Mouse (Mus musculus): Measurements from ENCODE around the gene Fam189a1. TPM values are rescaled to one million over a fixed set of nuclear protein-coding genes. Genes with fewer than 3 reads are reported as not detected.
A peak's percentile ranks its signal among the peaks of the same experiment; 100 is the strongest.

The Fam189a1 gene
- polyA plus RNA-seq, 1 experiment from 2014 or later = 5.7 TPM

- ATAC-seq = no peak
Measured at GRCm38 (mm10) chr7:64999718-65000214, 156.6 kb downstream of the Fam189a1 start.

DNA sequence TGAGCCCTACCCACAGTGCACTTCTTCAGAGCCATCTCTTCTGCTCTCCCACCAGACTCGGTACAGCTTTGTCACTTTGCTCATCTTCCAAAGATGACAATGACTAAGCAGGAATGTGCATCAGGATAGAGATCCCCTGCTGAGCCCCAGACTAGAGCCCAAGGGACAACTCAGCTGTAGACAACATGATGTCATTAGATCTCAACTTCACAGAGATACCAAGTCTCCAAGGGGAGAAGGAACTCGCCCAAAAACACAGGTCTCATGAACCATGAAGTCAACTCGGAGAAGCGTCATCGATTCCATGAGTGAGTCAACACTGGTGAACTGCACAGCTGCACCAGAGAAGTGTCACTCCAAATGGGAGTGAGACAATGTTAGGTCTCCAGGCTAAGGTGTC is 158.6 kb downstream of the Fam189a1 start:
- Histone ChIP-seq H3K4me3 (replicated peaks; ENCODE audit: low read length) (no peak overlapping the region), H3K4me1 (replicated peaks; ENCODE audit: control insufficient read depth, insufficient read depth, low read length) (no peaks in the 10 kb centered on the region), H3K9me3 (ENCODE audit: control insufficient read depth, low read length) (no peaks in the 10 kb centered on the region), H3K9ac (replicated peaks; ENCODE audit: low read depth, low read length) (no peak overlapping the region), H3K4me2 (ENCODE audit: low read length) (no peak overlapping the region), H3K27ac (ENCODE audit: low read length) (no peak overlapping the region), H3K36me3 (ENCODE audit: control insufficient read depth, insufficient read depth) (no peaks in the 10 kb centered on the region), H3K27me3 (replicated peaks; ENCODE audit: control insufficient read depth, insufficient read depth, low read length) (no peaks in the 10 kb centered on the region)
- 91% methylated on average over 5 of the region's 5 CpGs for WGBS
- ATAC-seq = no peak

More at GRCm38 (mm10) chr7:64999718-65000214, 156.6 kb downstream of the Fam189a1 start:
- Histone ChIP-seq H3K4me3 (replicated peaks; ENCODE audit: low read length) (no peak overlapping the region), H3K9me3 (ENCODE audit: control insufficient read depth, low read length) (no peaks in the 10 kb centered on the region), H3K4me1 (replicated peaks; ENCODE audit: control insufficient read depth, insufficient read depth, low read length) (no peaks in the 10 kb centered on the region), H3K27me3 (replicated peaks; ENCODE audit: control insufficient read depth, insufficient read depth, low read length) (no peaks in the 10 kb centered on the region), H3K27ac (ENCODE audit: low read length) (no peak overlapping the region), H3K9ac (replicated peaks; ENCODE audit: low read depth, low read length) (no peak overlapping the region), H3K36me3 (ENCODE audit: control insufficient read depth, insufficient read depth) (no peaks in the 10 kb centered on the region), H3K4me2 (ENCODE audit: low read length) (no peak overlapping the region)
- 46% methylated on average over 4 of the region's 4 CpGs for WGBS

DNA sequence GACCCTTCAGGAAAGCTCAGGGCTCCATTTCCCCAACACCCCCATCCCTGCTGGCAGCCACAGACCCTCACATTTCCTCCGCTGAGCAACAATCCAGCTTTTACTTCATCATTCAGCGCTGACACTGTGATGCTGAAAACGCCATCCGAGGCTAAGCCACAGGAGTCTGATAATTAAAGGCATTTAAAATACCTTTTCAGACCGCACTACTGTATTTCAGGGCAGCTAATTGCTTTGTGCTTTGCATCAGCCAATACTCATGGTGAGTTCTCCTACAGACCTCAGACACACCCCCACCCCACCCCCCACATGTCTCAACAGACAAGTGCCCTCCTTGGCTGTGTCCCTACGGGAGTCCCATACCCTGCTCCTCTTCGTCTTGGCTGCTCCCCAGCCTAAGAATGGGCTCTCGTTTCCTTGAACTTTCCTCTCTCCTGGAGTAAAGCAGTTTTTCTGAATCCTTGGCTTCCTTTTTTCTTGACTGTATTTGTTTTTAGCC is 160.4 kb downstream of the Fam189a1 start:
- no peaks in the 10 kb centered on the region for H3K36me3 ChIP-seq (ENCODE audit: control insufficient read depth, insufficient read depth)
- no peaks in the 10 kb centered on the region for H3K27me3 ChIP-seq (replicated peaks; ENCODE audit: control insufficient read depth, insufficient read depth, low read length)
- H3K4me1 ChIP-seq (replicated peaks; ENCODE audit: control insufficient read depth, insufficient read depth, low read length) = no peaks in the 10 kb centered on the region
- no peak overlapping the region for H3K27ac ChIP-seq (ENCODE audit: low read length)
- no peaks in the 10 kb centered on the region for H3K9me3 ChIP-seq (ENCODE audit: control insufficient read depth, low read length)
- 9% methylated on average over 8 of the region's 8 CpGs for WGBS
- no peak overlapping the region for H3K9ac ChIP-seq (replicated peaks; ENCODE audit: low read depth, low read length)
- ATAC-seq = no peak
- no peak overlapping the region for H3K4me2 ChIP-seq (ENCODE audit: low read length)
- no peak overlapping the region for H3K4me3 ChIP-seq (replicated peaks; ENCODE audit: low read length)

- Histone ChIP-seq H3K4me1 (replicated peaks; ENCODE audit: control insufficient read depth, insufficient read depth, low read length) (no peaks in the 10 kb centered on the region), H3K4me2 (ENCODE audit: low read length) (no peak overlapping the region), H3K27ac (ENCODE audit: low read length) (no peak overlapping the region), H3K4me3 (replicated peaks; ENCODE audit: low read length) (no peak overlapping the region), H3K27me3 (replicated peaks; ENCODE audit: control insufficient read depth, insufficient read depth, low read length) (no peaks in the 10 kb centered on the region), H3K9ac (replicated peaks; ENCODE audit: low read depth, low read length) (no peak overlapping the region), H3K36me3 (ENCODE audit: control insufficient read depth, insufficient read depth) (no peaks in the 10 kb centered on the region), H3K9me3 (ENCODE audit: control insufficient read depth, low read length) (no peaks in the 10 kb centered on the region)
- no peak for ATAC-seq
- WGBS = 88% methylated on average over 4 of the region's 4 CpGs
Measured at GRCm38 (mm10) chr7:64989406-64989805, 167.0 kb downstream of the Fam189a1 start.

DNA sequence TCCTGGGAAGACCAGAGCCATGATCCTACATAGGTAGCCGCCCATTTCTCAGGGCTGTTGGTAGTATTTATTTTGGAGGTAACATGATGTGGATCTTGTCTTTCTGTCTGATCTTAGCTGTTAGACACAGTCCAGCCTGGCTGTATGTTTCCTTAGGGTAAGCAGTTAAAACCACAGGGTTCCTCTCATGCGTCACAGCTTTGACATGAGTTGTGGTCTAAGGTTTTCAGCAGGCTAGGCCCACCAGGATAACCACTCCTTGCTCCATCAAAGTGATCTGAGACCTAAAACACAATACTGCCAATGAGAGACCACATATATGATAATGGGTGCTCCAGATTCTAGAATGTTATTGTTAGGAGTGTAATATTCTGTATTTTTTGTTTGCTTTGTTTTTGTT is 168.4 kb downstream of the Fam189a1 start:
- H3K9me3 ChIP-seq (ENCODE audit: control insufficient read depth, low read length) = no peaks in the 10 kb centered on the region
- H3K4me3 ChIP-seq (replicated peaks; ENCODE audit: low read length) = no peak overlapping the region
- no peaks in the 10 kb centered on the region for H3K36me3 ChIP-seq (ENCODE audit: control insufficient read depth, insufficient read depth)
- 92% methylated on average over 2 of the region's 2 CpGs for whole genome bisulfite sequencing
- no peaks in the 10 kb centered on the region for H3K4me1 ChIP-seq (replicated peaks; ENCODE audit: control insufficient read depth, insufficient read depth, low read length)
- no peaks in the 10 kb centered on the region for H3K27me3 ChIP-seq (replicated peaks; ENCODE audit: control insufficient read depth, insufficient read depth, low read length)
- ATAC-seq = no peak
- H3K4me2 ChIP-seq (ENCODE audit: low read length) = no peak overlapping the region
- no peak overlapping the region for H3K27ac ChIP-seq (ENCODE audit: low read length)
- no peak overlapping the region for H3K9ac ChIP-seq (replicated peaks; ENCODE audit: low read depth, low read length)

DNA sequence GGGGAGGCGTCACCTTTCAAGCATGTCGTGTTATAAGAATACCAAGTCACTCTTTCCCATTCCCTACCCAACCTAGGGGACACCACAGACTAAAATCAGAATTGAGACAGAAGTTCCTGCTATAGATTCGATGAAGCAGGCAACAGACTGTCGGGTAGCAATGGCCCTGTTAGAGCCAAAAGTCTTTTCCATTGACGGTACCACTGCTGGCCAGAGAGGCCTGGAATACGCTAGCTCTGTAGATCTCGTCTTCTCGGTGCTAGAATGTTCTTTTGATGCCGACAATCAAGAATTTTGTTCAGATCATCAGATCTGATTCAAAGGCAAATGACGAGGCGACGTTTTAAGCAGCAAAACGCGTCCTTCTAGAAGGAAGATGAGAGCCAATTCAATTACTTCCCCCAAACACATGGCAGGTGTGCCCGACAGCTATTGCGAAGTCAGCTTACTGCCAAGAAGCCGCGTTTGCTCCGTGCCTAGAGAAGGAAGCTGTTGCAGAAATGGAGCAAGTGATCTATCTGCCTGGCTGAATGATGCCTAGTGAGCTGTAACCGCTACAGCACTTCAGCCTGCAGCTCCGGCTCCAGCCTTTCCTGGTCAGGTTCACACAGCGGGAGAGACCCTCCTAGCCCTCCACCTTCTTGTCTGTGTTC is 171.8 kb downstream of the Fam189a1 start:
- Histone ChIP-seq H3K9ac (replicated peaks; ENCODE audit: low read depth, low read length) (no peak overlapping the region), H3K4me3 (replicated peaks; ENCODE audit: low read length) (no peak overlapping the region), H3K4me1 (replicated peaks; ENCODE audit: control insufficient read depth, insufficient read depth, low read length) (no peaks in the 10 kb centered on the region), H3K36me3 (ENCODE audit: control insufficient read depth, insufficient read depth) (no peaks in the 10 kb centered on the region), H3K9me3 (ENCODE audit: control insufficient read depth, low read length) (no peaks in the 10 kb centered on the region), H3K4me2 (ENCODE audit: low read length) (no peak overlapping the region), H3K27me3 (replicated peaks; ENCODE audit: control insufficient read depth, insufficient read depth, low read length) (no peaks in the 10 kb centered on the region), H3K27ac (ENCODE audit: low read length) (no peak overlapping the region)
- 71% methylated on average over 22 of the region's 22 CpGs for WGBS
- ATAC-seq = peak; percentile 76

- ATAC-seq = no peak
- Histone ChIP-seq H3K4me3 (replicated peaks; ENCODE audit: low read length) (no peak overlapping the region), H3K27me3 (replicated peaks; ENCODE audit: control insufficient read depth, insufficient read depth, low read length) (no peaks in the 10 kb centered on the region), H3K9me3 (ENCODE audit: control insufficient read depth, low read length) (no peaks in the 10 kb centered on the region), H3K4me2 (ENCODE audit: low read length) (no peak overlapping the region), H3K4me1 (replicated peaks; ENCODE audit: control insufficient read depth, insufficient read depth, low read length) (no peaks in the 10 kb centered on the region), H3K36me3 (ENCODE audit: control insufficient read depth, insufficient read depth) (no peaks in the 10 kb centered on the region), H3K27ac (ENCODE audit: low read length) (no peak overlapping the region), H3K9ac (replicated peaks; ENCODE audit: low read depth, low read length) (no peak overlapping the region)
- WGBS = 72% methylated on average over 2 of the region's 2 CpGs
Measured at GRCm38 (mm10) chr7:64981511-64982235, 174.7 kb downstream of the Fam189a1 start.

DNA sequence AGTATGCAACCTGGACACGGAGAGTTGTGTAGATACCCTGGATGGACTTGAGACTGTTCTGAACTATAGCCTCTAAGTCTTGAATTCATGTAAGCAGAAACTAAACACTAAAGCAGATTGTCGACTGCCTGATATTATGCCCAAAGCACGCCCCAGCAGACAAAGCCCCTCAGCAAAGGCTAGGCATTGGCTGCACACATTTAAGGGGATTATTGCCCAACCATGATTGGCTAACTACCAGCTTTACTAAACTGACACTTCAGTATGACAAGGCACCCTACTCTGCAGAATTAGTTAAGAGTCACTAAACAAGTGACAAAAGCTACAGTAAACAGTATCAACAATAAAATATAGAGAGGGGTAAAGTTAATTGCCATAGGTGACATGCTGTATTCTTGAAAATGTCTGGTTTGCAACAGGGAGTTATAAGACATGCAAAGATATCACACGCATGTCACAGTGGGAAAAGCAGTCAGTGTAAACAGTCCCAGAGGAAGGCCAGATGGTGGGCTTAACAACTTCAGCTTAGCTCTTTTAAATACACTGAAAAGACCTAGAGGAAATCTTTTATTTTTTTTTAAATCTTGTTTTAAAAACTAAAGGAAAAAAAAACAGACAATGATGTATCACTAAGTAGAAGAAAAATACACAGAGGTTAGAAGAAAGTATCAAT is 182.6 kb downstream of the Fam189a1 start:
- Histone ChIP-seq H3K27me3 (replicated peaks; ENCODE audit: control insufficient read depth, insufficient read depth, low read length) (no peaks in the 10 kb centered on the region), H3K4me2 (ENCODE audit: low read length) (no peak overlapping the region), H3K9ac (replicated peaks; ENCODE audit: low read depth, low read length) (no peak overlapping the region), H3K9me3 (ENCODE audit: control insufficient read depth, low read length) (no peaks in the 10 kb centered on the region), H3K36me3 (ENCODE audit: control insufficient read depth, insufficient read depth) (no peaks in the 10 kb centered on the region), H3K4me1 (replicated peaks; ENCODE audit: control insufficient read depth, insufficient read depth, low read length) (peaks cover 2% of the 10 kb centered on the region; the same call in 1 of the 2 replicates), H3K27ac (ENCODE audit: low read length) (peak overlapping the region; percentile 45; the same call in 1 of the 2 replicates), H3K4me3 (replicated peaks; ENCODE audit: low read length) (no peak overlapping the region)
- peak; percentile 91 for ATAC-seq
- 38% methylated on average over 4 of the region's 4 CpGs for WGBS

DNA sequence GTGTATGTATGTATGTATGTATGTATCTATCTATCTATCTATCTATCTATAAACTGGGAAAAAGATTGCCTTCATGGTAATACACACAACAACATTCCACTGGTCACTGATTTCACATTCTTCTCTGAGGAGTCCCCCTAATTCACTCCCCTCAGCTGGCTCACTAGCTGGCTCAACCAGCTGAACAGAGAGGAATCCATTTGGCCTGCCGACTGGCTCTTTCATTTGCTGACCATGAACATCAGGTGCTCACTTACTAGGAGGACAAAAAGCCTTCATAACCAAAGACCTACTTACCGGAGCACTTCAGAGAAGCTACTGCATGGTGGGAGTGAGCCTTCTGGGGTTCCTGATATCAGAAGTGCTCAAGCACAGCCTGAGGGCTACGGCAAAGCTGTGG is 194.2 kb downstream of the Fam189a1 start:
- ATAC-seq = no peak
- no peaks in the 10 kb centered on the region for H3K4me1 ChIP-seq (replicated peaks; ENCODE audit: control insufficient read depth, insufficient read depth, low read length)
- no peak overlapping the region for H3K27ac ChIP-seq (ENCODE audit: low read length)
- no peak overlapping the region for H3K4me2 ChIP-seq (ENCODE audit: low read length)
- no peak overlapping the region for H3K4me3 ChIP-seq (replicated peaks; ENCODE audit: low read length)
- H3K9ac ChIP-seq (replicated peaks; ENCODE audit: low read depth, low read length) = no peak overlapping the region
- H3K9me3 ChIP-seq (ENCODE audit: control insufficient read depth, low read length) = no peaks in the 10 kb centered on the region
- no peaks in the 10 kb centered on the region for H3K36me3 ChIP-seq (ENCODE audit: control insufficient read depth, insufficient read depth)
- no peaks in the 10 kb centered on the region for H3K27me3 ChIP-seq (replicated peaks; ENCODE audit: control insufficient read depth, insufficient read depth, low read length)
- WGBS = 96% methylated on average over 3 of the region's 3 CpGs

All from forebrain, embryonic 16.5 days (tissue).